Mouse (Mus musculus): ENCODE results near the gene Nav3. TPM values are rescaled to one million over a fixed set of nuclear protein-coding genes. Genes with fewer than 3 reads are reported as not detected.

Nav3 gene
- total RNA-seq, 2 experiments from 2014 or later = 1.8 to 2.8 TPM

DNA sequence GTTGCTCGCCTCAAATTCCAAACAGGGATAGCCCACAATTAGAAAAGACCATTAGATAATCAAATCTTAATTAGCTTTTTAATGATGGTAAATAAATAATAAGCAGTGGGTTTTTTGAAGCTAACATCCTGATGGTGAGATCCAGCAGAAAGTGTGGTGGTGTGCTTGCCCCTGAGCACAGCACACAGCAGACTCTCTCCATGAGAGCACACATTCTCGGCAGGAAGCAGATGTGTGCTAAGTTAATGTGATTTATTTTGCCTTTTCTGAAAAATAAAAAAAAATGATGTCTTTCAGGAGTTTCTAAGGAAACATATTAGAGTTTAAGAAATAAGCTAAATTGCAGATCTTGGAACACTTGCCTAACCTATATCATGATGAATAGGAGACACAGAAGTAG, 531.9 kb downstream of the Nav3 start:
- no peak for DNase-seq (ENCODE audit: low spot score in 2 of 2)

DNA sequence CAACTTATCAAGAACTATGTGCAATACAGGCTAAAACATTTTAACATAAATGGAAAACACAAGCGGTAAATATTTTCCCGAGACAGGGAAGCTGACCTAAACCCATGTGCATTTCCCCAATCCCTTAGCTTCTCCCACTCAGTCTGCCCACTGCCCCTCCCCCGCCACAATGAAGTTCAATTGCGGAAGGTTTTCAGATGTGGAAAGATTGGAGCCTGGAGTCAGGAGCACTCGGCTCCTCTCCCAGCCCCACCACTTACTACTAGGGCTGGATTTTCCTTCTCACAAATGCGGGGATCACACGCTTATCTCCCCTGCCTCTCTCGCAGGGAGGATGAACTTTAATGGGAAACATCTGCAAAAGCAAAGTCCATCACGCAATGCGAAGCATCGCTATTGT, 534.6 kb downstream of the Nav3 start:
- DNase-seq (ENCODE audit: low spot score in 2 of 2) = no peak

DNA sequence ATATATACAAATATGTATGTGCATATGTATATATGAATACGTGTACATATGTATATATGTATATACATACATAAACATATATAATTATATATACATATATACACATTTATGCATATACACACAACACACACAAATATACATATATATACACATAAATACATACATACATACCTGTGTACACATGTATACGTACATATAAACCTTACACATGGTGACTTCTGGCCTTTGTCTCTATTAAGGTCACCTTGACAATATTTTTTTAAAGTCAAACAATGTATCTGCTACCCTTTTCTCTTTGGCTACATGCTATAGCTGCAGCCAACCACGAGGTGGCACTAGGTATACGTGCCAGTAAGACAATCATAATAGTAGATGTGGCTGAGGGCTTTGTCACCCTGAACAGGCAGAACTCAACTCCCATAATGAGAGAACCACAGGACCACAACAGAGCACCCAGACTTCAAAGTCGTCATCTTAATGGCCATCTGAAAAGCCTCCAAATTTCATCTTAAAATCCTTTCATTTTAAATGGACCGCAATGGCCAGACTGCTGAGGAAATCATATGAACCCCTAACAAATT, 535.3 kb downstream of the Nav3 start:
- DNase-seq (ENCODE audit: low spot score in 2 of 2) = peak; percentile 43 to 48

DNA sequence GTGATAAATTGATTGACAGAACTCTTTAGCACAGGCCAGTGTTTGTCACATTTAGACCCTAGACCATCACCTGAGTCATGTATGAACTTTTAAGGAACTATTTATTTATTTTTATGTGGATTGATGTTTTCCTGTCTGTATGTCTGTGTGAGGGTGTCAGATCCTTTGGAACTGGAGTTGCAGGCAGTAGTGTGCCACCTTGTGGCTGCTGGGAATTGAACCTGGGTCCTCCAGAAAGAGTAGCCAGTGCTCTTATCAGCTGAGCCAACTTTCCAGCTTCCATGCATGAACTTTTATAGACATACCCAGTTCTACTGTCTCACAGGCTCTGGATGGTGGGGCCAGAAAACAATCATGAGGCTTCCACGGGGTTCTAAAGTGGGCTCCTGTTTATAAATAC, 536.5 kb downstream of the Nav3 start:
- DNase-seq (ENCODE audit: low spot score in 2 of 2) = no peak

DNA sequence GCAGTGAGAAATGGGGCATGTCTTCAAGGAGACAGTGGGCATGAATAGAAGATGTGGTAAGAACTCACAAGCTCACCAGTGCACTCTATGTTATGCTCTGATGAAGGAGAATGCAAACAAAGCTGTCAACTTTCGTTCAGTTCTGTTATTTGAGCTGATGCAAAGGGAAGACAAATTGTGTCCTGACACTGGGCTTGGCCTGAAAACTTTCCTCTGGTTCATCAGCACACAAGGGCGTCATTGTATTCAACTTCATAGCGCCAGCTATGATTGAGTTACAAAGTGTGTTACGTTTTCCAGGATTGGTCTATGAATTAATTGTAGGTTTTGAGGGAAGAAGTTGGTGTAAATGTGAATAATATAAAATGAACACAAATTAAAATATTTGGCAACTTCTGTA, 548.8 kb downstream of the Nav3 start:
- DNase-seq (ENCODE audit: low spot score in 2 of 2) = no peak

DNA sequence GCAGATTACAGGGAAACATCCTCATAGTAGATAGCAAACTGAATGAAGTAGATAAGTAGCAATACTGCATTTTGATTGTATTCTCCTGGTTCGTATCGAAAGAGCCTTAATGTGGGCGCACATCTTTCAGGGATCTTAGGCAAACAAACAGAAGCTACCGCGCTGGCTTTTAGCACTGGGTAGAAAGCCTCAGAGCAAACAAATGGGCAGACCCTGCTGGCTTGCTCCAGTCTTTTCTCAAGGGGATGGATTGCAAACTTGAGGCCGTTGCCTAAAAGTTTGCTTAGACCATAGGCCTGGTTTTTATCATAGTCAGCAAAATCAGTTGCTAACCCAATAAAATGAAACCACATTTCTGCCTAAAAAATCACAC, 549.6 kb downstream of the Nav3 start:
- no peak for DNase-seq (ENCODE audit: low spot score in 2 of 2)

DNA sequence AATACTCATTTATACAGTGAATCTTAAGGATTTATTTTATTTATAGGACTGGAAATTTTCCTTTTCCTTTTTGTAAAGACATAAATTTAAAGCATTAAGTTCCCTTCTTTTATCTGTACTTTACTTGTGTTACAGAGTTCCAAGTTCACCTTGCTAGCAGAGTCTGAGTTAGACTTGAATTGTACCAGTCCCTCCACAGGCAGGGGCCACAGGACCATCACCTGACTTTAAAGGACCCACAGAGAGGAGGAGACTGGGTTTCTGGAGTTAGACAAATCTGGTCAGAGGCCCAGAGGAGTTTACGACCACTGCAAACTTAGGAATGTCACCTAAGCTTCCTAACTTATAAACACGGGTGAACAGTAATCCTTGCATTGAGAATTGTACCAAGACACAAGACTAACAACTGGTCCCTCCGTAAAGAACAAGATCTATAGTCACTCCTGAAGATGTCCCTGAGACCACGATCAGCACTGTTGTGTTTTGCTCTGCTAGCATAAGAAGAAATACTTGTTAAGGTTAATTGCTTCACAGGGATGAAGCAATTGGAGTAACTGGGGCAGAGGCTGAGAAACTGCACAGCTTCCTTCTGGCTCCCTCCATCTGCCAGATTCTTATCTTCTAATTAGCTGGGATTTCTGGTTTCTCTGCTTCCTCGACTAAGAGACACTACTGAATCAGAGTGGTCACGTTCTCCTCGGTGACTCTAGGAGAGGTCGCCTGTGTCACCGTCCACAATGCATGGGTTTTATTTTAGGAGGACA, 550.2 kb downstream of the Nav3 start:
- no peak for DNase-seq (ENCODE audit: low spot score in 2 of 2)

DNA sequence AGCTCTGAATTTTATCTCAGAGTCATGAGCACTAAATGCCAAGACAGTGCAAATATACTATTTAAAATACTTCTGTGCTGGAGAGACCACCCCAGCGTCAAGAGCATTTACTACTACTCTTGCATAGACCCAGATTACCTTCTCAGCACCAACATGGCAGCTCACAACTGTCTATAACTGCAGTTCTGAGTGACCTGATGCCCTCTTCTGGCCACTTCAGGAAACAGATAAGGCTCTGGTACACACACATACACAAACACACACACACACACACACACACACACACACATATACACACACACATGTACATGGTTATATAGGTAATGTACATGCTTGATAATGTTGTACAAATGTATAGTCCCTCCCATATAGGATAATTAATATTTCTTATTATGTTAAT, 551.2 kb downstream of the Nav3 start:
- no peak for DNase-seq (ENCODE audit: low spot score in 2 of 2)

DNA sequence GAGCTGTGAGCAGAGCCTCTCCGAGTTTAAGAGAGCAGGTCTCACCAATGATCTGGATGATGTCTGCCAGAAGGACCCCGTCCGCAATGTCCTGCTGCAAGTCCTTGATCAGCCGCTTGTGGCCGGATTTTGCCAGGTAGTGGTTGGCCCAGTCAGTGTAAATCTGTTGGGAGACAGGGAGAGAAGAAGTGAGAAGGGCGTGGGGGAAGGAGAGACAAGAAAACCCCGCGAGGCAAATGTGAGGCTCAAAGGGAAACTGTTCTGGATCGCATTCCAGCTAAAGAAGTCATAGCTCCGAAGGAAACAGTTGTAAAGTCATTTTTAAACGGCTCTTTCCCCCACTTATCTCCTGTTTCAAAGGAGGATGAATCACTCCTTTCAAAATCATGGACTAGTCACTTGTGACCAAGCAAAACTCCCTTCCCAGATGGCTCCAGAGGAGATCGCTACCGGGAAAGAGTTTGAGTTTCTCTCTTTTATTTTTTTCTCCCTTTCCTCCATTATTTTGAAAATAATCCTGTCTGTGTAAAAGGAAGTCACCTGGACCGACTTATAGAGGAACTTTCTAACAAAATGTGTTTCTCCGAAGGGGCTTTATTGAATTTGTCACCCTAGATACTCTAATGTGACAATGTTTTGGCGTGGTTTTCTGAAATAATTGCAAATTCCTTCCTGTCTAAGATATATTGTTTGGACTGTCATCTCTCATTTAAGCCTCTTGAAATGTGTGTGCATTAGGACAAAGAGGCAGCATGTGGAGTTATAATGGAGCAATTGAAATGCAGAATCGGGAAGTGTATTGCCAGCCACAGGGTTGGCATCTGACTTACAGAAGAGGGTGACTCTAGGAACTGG, 552.1 kb downstream of the Nav3 start:
- DNase-seq (ENCODE audit: low spot score in 2 of 2) = no peak

DNA sequence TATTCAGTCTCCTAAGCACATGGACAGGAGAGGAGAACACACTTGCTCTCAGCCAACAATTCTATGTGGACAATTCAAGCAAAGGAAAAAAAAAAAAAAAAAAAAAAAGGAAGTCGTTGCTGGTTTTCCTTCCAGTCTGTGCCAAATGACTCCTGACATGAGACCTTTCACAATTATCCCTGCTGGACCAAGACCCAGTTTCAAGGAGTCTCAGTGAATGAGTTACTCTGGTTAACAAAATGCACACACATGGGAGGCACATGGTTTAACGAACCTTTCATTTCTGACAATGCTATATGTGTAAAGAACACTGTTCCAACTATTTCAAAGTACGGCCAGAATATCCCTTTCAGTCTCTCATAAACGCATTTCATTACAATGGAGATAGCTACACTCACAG, 552.8 kb downstream of the Nav3 start:
- no peak for DNase-seq (ENCODE audit: low spot score in 2 of 2)

DNA sequence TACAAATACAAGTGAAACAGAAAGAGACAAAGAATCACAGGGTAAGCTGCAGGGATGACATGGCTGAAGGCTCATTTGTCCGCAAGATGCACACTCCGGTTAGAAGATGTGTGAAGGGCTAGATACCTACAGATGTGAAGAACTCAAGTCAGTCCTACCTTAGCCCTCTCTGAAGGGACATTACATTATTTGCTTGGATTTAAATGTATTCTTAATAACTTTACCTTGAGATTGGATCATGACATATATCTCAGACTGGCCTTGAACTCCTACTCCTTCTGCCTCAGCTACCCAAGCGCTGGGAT, 566.9 kb downstream of the Nav3 start:
- no peak for DNase-seq (ENCODE audit: low spot score in 2 of 2)

DNA sequence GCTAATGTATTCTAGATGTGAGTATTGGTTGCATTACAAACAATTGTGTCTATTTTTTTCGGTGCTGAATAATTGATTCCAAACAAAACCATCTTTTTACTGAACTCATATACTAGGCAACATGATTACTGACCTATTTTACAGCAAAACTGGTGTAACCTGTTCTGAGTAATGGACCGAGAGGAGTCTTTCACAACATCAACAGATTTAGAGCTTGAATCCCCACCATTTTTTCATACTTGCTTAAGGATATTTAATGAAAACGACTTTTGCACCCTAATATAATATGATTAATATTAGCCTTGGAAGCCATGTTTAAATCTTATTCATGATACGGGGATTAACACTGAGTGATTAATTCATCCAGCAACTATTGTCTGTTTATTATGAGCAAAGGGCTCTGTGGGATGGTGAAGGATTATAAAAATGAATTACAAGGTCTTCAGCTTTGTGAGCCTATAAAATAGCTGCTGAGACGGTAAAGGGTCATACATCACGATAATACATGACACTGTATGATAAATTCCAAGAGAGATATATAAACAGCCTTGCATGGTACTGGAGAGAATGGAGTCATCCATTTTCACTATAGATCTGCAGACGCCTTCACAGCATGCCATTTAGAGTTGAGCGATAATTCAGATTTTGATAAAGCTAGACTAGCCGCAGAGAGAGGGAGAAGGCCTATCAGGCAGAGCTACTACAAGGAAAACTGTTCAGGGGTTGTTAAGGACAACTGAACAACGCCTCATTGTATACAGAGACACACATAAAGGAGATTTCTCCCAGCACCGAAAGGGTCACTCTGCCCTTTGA, 567.4 kb downstream of the Nav3 start:
- no peak for DNase-seq (ENCODE audit: low spot score in 2 of 2)

DNA sequence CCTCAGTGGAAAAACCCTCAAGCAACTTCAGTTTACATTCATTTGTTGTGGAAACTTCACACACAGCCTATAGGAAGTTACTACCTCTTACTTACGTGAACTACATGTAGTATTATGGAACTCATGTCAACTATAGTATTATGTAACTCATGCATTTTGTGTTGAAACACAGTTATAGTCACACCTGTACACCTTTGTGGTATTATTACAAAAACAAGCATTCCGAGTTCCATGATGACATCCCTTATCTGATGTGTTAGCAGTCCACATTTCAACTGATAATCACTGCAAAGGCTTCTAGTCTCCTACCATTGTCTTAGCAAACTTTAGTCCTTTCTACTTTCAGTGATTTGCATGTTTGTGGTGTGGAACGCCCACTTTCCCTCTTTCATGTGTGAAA, 568.8 kb downstream of the Nav3 start:
- DNase-seq (ENCODE audit: low spot score in 2 of 2) = no peak

DNA sequence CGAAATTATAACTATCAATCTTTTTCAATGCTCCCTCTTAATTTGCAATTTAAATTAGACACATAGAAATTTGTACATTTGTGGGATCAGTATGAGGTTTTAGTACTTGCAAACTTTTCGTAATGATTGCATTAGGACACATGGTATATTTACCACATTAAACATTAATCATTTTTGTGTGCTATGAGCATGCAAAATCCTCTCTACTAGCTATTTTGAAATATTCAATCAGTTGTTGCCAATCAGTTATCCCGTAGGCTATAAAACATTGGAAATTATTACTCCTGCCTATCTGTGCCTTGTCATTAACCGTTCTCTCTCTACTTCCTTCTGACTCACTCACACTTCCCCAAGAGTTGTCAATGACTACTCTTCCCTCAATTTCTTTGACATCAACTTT, 579.9 kb downstream of the Nav3 start:
- no peak for DNase-seq (ENCODE audit: low spot score in 2 of 2)

DNA sequence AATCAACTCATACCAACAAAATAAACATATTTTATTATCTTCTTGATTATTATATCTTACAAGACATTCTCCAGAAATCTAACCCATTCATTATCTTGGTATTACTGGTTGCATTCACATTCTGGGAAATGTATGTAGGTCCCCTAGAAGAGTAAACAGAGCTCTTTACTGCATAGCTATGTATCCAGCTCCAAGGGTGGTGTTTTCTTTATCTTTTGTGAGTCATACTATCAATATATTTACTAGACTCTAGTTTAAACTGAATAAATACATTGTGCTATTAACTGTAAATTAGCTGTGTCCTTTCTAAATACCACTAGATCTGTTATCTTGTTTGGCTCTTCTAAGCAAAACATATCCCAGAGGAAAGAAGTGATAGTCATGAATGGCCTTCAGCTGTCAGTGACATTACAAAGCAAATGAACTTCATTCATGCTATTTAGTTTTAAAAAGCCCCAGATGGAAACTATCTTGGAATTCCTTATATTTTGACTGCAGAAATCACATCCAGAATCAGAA, 580.6 kb downstream of the Nav3 start:
- no peak for DNase-seq (ENCODE audit: low spot score in 2 of 2)

DNA sequence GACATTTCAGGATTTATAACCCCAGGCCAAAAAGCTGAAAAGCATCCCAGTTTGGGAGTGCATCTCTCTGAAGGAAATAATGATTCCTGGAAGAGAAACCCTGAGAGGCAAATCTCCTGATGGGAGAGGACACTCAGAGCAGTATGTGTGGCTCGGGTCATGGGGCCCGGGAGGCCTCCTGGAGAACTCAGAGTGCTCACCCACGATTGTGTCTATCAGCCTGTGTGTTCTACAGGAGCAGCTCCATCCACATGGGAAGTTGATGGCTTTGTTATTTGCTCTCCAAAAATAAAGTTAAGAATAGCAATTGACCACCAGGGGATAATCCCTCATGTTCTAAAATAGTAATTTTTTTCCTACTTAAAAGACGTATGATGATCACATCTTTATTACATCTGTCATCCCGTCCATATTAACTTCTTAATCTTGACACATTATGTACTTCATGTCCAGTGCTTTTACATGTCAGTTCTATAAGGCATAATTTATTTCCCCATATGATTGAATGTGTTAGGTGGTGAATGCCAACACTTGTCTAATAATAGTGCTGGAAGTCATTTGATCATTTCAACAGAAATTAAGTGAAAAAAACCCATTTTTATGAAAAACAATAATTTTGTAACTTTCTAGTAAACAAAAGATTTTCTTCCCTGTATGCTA, 581.2 kb downstream of the Nav3 start:
- no peak for DNase-seq (ENCODE audit: low spot score in 2 of 2)

DNA sequence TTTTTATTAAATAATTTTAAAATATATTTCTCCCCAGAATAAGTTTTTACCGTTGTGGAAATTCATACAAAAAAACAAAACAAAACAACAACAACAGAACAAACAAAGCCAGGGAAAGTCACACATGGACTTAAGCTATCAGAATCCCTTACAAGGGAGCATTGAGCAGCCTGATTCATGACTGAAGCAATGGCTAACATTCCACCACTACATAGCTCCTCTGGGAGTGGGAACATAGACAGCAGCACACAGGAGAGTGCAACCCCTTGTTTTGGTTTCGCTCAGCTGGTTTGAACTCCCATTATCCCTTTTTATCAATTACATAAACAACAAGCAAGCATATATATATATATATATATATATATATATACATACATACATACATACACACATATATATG, 589.9 kb downstream of the Nav3 start:
- no peak for DNase-seq (ENCODE audit: low spot score in 2 of 2)

DNA sequence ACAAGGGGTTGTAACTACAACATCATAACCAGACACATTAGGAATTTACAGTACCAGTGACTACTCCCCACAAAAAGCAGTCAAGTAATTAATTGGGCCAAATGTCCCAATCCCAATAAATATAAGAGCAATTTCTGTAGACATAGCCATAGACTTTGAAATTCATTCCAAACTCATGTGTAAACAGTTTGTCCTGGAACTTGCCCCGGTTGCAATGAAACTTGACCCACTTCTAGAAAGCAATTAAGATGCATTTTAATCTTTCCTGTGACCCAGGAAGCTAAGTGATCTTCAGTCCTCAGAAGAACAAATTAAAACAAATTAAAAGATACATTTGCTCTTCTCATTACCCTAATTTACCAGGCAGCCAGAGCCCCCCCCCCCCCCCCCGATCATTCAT, 590.6 kb downstream of the Nav3 start:
- DNase-seq (ENCODE audit: low spot score in 2 of 2) = no peak

DNA sequence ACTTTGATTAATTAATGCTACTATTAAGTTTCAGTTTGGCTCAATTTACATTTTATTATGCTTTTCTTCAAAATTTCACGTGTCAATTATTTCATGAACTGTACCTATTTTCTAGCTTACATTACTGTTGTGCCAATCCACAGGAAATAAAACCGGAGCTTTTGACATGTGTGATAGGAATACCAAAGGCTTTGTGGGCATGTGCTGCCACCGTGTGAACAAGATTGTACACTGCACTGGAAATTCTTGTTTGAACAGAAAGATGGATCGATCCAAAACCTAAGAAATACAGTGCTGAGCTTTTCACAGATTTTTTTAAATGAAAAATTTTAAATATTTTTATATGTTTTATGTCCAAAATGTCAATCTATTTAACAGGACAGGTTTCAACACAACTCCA, 591.3 kb downstream of the Nav3 start:
- peak in 1 of 2 experiments; percentile 7 for DNase-seq (ENCODE audit: low spot score in 2 of 2)

DNA sequence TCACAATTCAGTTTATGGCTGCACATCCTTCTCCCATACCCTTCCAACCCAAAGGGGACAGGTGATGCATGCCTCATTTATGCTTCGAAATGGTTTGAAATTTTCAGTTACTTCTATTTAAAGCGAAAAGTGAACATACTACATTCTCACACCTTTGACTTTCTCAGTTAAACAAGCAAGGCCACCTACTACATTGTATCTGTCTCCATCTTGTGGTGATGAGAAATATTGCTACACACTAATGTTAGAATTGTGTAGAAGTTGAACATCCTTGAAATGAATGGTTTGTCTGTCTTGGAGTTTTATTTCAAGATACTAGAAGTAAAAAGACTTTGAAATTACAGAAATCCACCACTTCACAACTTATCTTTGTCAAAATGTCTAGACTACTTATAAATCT, 594.7 kb downstream of the Nav3 start:
- DNase-seq (ENCODE audit: low spot score in 2 of 2) = no peak

DNA sequence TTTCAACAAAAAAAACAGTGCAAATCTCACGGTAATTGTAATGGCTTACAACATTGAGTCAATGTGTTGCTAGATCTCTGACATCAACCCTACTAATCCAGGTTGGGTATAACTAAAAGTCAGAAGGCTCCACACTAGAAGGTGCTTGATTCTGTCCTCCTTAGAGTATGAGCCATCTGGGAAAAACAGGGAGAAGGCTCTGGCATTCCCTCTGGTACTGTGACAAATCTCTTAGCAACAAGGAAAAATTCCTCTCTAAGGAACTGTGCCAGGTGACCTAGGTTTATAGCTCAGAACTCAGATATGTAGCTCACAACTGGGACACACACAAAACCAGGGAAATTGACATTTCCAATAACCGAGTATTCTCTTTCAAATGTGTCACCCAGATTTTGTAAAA, 597.4 kb downstream of the Nav3 start:
- no peak for DNase-seq (ENCODE audit: low spot score in 2 of 2)
